ENCODE assay signal across 7 mouse cellular contexts in the genomic region with DNA sequence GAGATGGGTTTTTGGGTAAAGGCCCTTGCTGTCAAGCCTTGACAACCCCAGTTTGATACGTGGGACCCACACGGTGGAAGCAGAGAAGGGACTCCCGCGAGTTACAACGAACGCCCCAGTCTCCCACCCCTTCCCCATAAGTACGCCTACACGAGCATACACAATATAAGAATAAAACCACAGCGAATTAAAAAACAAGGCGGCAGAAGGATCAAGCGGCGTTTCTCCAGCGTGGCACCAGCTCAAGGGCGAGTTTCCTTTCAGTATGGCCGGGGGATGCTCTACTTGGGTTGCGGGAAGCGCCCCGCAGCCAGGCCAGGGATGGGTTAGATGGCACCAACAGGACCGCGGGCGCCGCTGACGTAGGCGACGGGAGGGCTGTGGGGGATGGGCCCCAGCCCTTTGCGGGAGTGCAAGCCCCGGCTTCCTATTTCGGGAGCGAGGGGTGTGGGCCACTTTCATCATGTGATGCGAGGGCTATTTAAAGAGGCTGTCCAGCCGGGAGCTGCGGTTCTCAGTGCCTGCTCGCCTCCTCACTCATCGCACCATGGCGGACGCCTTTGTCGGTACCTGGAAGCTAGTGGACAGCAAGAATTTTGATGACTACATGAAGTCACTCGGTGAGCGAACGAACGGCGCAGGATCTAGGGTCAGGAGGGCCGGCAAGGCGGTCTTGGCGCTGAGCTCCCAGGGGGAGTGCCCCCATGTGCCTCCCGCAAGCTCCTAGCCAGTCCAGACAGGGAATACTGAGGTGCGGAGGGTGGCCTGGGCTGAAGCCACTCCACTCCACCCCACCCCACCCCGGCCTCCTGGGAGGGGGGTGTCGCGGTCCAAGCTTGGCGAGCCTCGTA. TPM values are rescaled to one million over a fixed set of nuclear protein-coding genes. Genes with fewer than 3 reads are reported as not detected.
DNase-seq lines count a peak whose midpoint lies in the region; ATAC-seq and TF ChIP-seq lines count a peak whose summit lies in the region.

Gene Fabp3, plus strand, starts transcription at position 365 of the 851 bp plus-strand sequence.
Gene Gm10570, minus strand, starts transcription at position 444 of the 851 bp plus-strand sequence.

- peak within 1 kb of the TSS; percentile 61 for H3K4me3 ChIP-seq in bone marrow macrophage, adult 2 months (ENCODE audit: insufficient read depth, low read length)
- H3K4me3 ChIP-seq in gastrocnemius, adult 2 months = peak within 1 kb of the TSS; percentile 87
- H3K4me3 ChIP-seq in hindbrain, embryonic 16.5 days (ENCODE audit: low read length) = peak within 1 kb of the TSS; percentile 53
- peak within 1 kb of the TSS; percentile 85 for H3K4me3 ChIP-seq in left cerebral cortex, adult 2 months

- peak; percentile 41 to 45 for DNase-seq in cerebellum, postnatal 4 days (ENCODE audit: low spot score in 2 of 2)
- peak; percentile 91 for DNase-seq in gastrocnemius, adult 2 months
- peak; percentile 73 to 77 for DNase-seq in left cerebral cortex, adult 2 months (ENCODE audit: extremely low spot score in 1 of 2, low spot score in 2 of 2)
- DNase-seq in skeletal muscle tissue, adult 2 months (ENCODE audit: low read depth, low spot score) = peak; percentile 87

- H3K9ac ChIP-seq in hindbrain, embryonic 16.5 days (ENCODE audit: low read depth, low read length) = peak within 1 kb of the TSS; percentile 75

- H3K9me3 ChIP-seq in hindbrain, embryonic 16.5 days (ENCODE audit: control insufficient read depth, low read length) = no peaks in the 10 kb centered on the region

- intact Hi-C loops in gastrocnemius, adult 2 months (cut with DNase I) = no loop called here
- intact Hi-C loops in left cerebral cortex, adult 2 months (cut with DNase I) = no loop called here

- peak within 1 kb of the TSS; percentile 68 for H3K4me2 ChIP-seq in hindbrain, embryonic 16.5 days (ENCODE audit: low read length)

- under 1% methylated on average over 50 of the region's 52 CpGs for WGBS in hindbrain, embryonic 16.5 days

- no peak for TF ChIP-seq CTCF in bone marrow macrophage, adult 2 months (IDR thresholded peaks at IDR 0.05; ENCODE audit: low read depth, low read length)
- no peak for TF ChIP-seq CTCF in gastrocnemius, adult 2 months (IDR thresholded peaks at IDR 0.05)
- no peak for TF ChIP-seq CTCF in left cerebral cortex, adult 2 months (IDR thresholded peaks at IDR 0.05)

- peak; percentile 83 for ATAC-seq in hindbrain, embryonic 16.5 days
- ATAC-seq in megakaryocyte, adult 5-6 weeks (ENCODE audit: poor library complexity, severe bottlenecking) = peak; percentile 65

- H3K27ac ChIP-seq in bone marrow macrophage, adult 2 months (ENCODE audit: insufficient read depth, low read depth, low read length) = no peak within 1 kb of the TSS
- H3K27ac ChIP-seq in gastrocnemius, adult 2 months = peak within 1 kb of the TSS; percentile 95
- peak within 1 kb of the TSS; percentile 75 for H3K27ac ChIP-seq in hindbrain, embryonic 16.5 days (ENCODE audit: low read depth, low read length)
- peak within 1 kb of the TSS; percentile 97 for H3K27ac ChIP-seq in left cerebral cortex, adult 2 months

- TF ChIP-seq POLR2A in bone marrow macrophage, adult 2 months (IDR thresholded peaks at IDR 0.05; ENCODE audit: borderline replicate concordance, low read depth, low read length) = no peak

- H3K4me1 ChIP-seq in bone marrow macrophage, adult 2 months (ENCODE audit: control insufficient read depth, insufficient read depth, low read length) = peaks cover 4% of the 10 kb centered on the region; the same call in 1 of the 2 replicates
- H3K4me1 ChIP-seq in hindbrain, embryonic 16.5 days (ENCODE audit: control insufficient read depth, insufficient read depth, low read depth, low read length) = peaks cover 11% of the 10 kb centered on the region

- H3K36me3 ChIP-seq in hindbrain, embryonic 16.5 days (ENCODE audit: control insufficient read depth, insufficient read depth, low read length) = peaks cover 6% of the 10 kb centered on the region; the same call in 1 of the 2 replicates

- H3K27me3 ChIP-seq in hindbrain, embryonic 16.5 days (replicated peaks; ENCODE audit: control insufficient read depth, insufficient read depth, low read length) = peaks cover 4% of the 10 kb centered on the region; the same call in 1 of the 2 replicates

RNA-seq across cellular contexts. Expression of gene Fabp3, which starts in this region (rescaled TPM):
- polyA plus RNA-seq in bone marrow macrophage, adult 2 months (2012; ENCODE audit: insufficient read depth, insufficient read length, missing spikeins) = 3.0 and 3.9 TPM in 2 replicates
- 1,000 to 10,000 TPM in 1 of 2 experiments, 100 to 1,000 TPM in 1; 551 to 1,329 TPM for total RNA-seq in gastrocnemius, adult 2 months (2021)
- polyA plus RNA-seq in hindbrain, embryonic 16.5 days (2015; fragmentation: Nextera tagmentation; extraction: Ambion mirVana) = 291 and 339 TPM in 2 replicates
- 100 to 1,000 TPM; 124 to 126 TPM for total RNA-seq in left cerebral cortex, adult 2 months (2021)
- total RNA-seq in megakaryocyte, adult 5-6 weeks (2015) = not detected in 2 replicates
- 0.28 and 0.33 TPM in 2 replicates for total RNA-seq in megakaryocyte, adult 5-6 weeks (2017)

RNA-seq across cellular contexts. Expression of gene Gm10570, which starts in this region (rescaled TPM):
- not detected in 2 replicates for polyA plus RNA-seq in bone marrow macrophage, adult 2 months (2012; ENCODE audit: insufficient read depth, insufficient read length, missing spikeins)
- total RNA-seq in gastrocnemius, adult 2 months (2021) = under 1 TPM in 1 of 2 experiments, not detected in 1; 0.54 TPM
- polyA plus RNA-seq in hindbrain, embryonic 16.5 days (2015; fragmentation: Nextera tagmentation; extraction: Ambion mirVana) = 1.2 and 1.8 TPM in 2 replicates
- 1 to 10 TPM; 1.0 to 2.3 TPM for total RNA-seq in left cerebral cortex, adult 2 months (2021)
- not detected in 2 replicates for total RNA-seq in megakaryocyte, adult 5-6 weeks (2015)
- not detected in 2 replicates for total RNA-seq in megakaryocyte, adult 5-6 weeks (2017)

Comparison
In these comparisons a context has a peak if more than half of its experiments do, and no peak if none do; other contexts are left out.
1. RNA of gene Fabp3 (total RNA-seq): 551 to 1,329 TPM in gastrocnemius, adult 2 months and 124 to 126 TPM in left cerebral cortex, adult 2 months; 0.28 to 0.33 TPM in megakaryocyte, adult 5-6 weeks; every median in the first group is over 10 times any median in the second.
2. RNA of gene Fabp3 (total RNA-seq): 551 to 1,329 TPM in gastrocnemius, adult 2 months; 124 to 126 TPM in left cerebral cortex, adult 2 months; every median in the first group is over 4 times any median in the second.
3. RNA of gene Fabp3 (polyA plus RNA-seq): 291 to 339 TPM in hindbrain, embryonic 16.5 days; 3.0 to 3.9 TPM in bone marrow macrophage, adult 2 months; every median in the first group is over 10 times any median in the second.
4. Peak in ATAC-seq in megakaryocyte, adult 5-6 weeks; RNA of the genes that start here not detected or under 1 TPM.
5. Peak in every context shown above with its lines, with median percentiles within 50 percentile points of each other: H3K4me3 ChIP-seq and DNase-seq.